Mouse (Mus musculus): ENCODE measurements around the gene Gng12. TPM values are rescaled to one million over a fixed set of nuclear protein-coding genes. Genes with fewer than 3 reads are reported as not detected.

The Gng12 gene
- polyA plus RNA-seq, 1 experiment from 2014 or later = 34.7 TPM

DNA sequence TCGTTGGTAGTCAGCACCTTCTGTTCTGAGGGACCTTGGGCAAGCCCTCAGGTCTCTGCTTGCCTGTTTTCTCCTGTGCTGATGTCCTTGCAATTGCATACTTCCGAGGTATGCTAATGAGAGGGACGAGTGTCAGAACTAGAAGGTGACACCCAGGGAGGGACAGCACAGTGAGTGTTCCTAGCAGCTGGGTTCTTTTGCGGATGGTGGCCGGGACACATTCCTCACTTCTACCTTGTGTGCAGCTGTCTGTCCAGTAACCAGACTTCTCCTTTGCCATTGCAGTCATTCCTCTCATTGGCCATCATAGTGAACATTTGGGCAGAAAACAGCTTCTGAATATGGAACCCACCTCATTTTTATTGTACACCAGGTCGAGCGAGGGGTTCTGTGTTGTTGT, 89.3 kb downstream of the Gng12 start:
- no peak for DNase-seq
- ATAC-seq (ENCODE audit: low FRiP score, low TSS enrichment) = no peak
- no peak overlapping the region for H3K27ac ChIP-seq (replicated peaks; ENCODE audit: low read depth, low read length)
- no peak overlapping the region for H3K9ac ChIP-seq (replicated peaks; ENCODE audit: low read length)
- WGBS = 75% methylated on average over 7 of the region's 7 CpGs
- no peaks in the 10 kb centered on the region for H3K36me3 ChIP-seq (ENCODE audit: control insufficient read depth, insufficient read depth, low read length)
- H3K4me3 ChIP-seq (replicated peaks; ENCODE audit: low read depth, low read length) = no peak overlapping the region
- H3K4me2 ChIP-seq (ENCODE audit: low read length) = no peak overlapping the region
- H3K9me3 ChIP-seq (ENCODE audit: control insufficient read depth, low read length) = no peaks in the 10 kb centered on the region
- no peaks in the 10 kb centered on the region for H3K27me3 ChIP-seq (ENCODE audit: control insufficient read depth, insufficient read depth, low read length)
- no peaks in the 10 kb centered on the region for H3K4me1 ChIP-seq (ENCODE audit: control insufficient read depth, insufficient read depth, low read length)

DNA sequence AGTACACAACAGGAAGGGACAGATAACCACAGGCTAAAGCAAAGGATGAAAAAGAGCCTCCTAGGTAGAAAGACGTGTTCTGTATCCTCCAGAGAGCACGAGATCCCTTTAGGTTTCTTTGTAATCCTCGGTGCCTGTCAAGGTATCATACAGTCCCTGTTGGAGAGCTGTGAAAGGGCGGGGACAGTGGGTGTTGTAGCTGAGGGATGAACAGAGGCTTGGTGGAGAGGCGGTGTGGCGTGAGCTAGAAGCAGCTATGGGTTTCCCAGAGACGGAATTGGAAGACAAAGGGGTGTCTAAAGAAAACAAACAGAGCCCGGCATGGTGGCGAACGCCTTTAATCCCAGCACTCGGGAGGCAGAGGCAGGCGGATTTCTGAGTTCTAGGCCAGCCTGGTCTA, 89.9 kb downstream of the Gng12 start:
- WGBS = 78% methylated on average over 12 of the region's 12 CpGs
- Histone ChIP-seq H3K9me3 (ENCODE audit: control insufficient read depth, low read length) (no peaks in the 10 kb centered on the region), H3K9ac (replicated peaks; ENCODE audit: low read length) (no peak overlapping the region), H3K36me3 (ENCODE audit: control insufficient read depth, insufficient read depth, low read length) (no peaks in the 10 kb centered on the region), H3K4me3 (replicated peaks; ENCODE audit: low read depth, low read length) (no peak overlapping the region), H3K27me3 (ENCODE audit: control insufficient read depth, insufficient read depth, low read length) (no peaks in the 10 kb centered on the region), H3K4me1 (ENCODE audit: control insufficient read depth, insufficient read depth, low read length) (no peaks in the 10 kb centered on the region), H3K27ac (replicated peaks; ENCODE audit: low read depth, low read length) (no peak overlapping the region), H3K4me2 (ENCODE audit: low read length) (no peak overlapping the region)
- no peak for DNase-seq
- no peak for ATAC-seq (ENCODE audit: low FRiP score, low TSS enrichment)

DNA sequence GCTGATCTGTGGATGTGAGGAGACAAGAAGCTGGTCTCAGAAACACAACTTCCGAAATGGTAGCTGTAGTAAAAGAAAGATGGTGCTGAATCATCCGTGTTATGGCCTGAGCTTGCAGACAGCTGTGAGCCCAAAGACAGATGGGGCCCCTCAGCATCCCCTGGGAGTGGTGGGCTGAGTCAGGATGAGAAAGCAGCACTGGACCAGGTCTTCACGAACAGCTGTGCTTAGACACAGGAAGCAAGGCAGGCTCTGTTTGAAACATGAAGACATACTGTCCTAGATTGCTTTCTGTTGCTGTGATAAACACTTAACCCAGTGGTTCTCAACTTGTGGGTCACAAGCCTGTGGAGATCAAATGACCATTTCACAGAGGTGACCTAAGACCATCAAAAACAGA, 91.4 kb downstream of the Gng12 start:
- H3K4me1 ChIP-seq (ENCODE audit: control insufficient read depth, insufficient read depth, low read length) = no peaks in the 10 kb centered on the region
- H3K9ac ChIP-seq (replicated peaks; ENCODE audit: low read length) = no peak overlapping the region
- no peak overlapping the region for H3K4me3 ChIP-seq (replicated peaks; ENCODE audit: low read depth, low read length)
- 84% methylated on average over 3 of the region's 3 CpGs for WGBS
- no peak overlapping the region for H3K4me2 ChIP-seq (ENCODE audit: low read length)
- ATAC-seq (ENCODE audit: low FRiP score, low TSS enrichment) = no peak
- H3K9me3 ChIP-seq (ENCODE audit: control insufficient read depth, low read length) = no peaks in the 10 kb centered on the region
- no peak overlapping the region for H3K27ac ChIP-seq (replicated peaks; ENCODE audit: low read depth, low read length)
- no peaks in the 10 kb centered on the region for H3K36me3 ChIP-seq (ENCODE audit: control insufficient read depth, insufficient read depth, low read length)
- H3K27me3 ChIP-seq (ENCODE audit: control insufficient read depth, insufficient read depth, low read length) = no peaks in the 10 kb centered on the region
- DNase-seq = no peak

DNA sequence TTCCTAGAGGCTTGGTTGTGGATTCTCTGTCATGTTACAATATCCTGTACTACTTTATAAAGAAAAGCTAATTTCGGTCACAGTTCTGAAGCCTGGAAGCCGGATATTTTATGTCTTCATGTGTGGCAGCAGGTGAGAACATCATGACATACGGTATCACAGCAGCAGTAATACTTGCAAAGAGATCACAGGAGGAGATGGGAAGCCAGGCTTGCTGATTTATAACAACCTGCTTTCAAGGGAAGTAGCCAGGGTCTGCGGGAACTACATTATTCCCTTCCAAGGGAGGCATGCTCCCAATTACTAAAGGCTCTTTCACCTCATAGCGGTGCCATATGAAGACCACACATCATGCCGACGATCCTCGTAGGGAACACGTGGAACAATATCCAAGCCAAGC, 92.2 kb downstream of the Gng12 start:
- no peak overlapping the region for H3K4me3 ChIP-seq (replicated peaks; ENCODE audit: low read depth, low read length)
- no peaks in the 10 kb centered on the region for H3K36me3 ChIP-seq (ENCODE audit: control insufficient read depth, insufficient read depth, low read length)
- H3K4me2 ChIP-seq (ENCODE audit: low read length) = no peak overlapping the region
- no peaks in the 10 kb centered on the region for H3K4me1 ChIP-seq (ENCODE audit: control insufficient read depth, insufficient read depth, low read length)
- WGBS = 90% methylated on average over 9 of the region's 9 CpGs
- no peaks in the 10 kb centered on the region for H3K27me3 ChIP-seq (ENCODE audit: control insufficient read depth, insufficient read depth, low read length)
- no peak overlapping the region for H3K27ac ChIP-seq (replicated peaks; ENCODE audit: low read depth, low read length)
- H3K9ac ChIP-seq (replicated peaks; ENCODE audit: low read length) = no peak overlapping the region
- no peaks in the 10 kb centered on the region for H3K9me3 ChIP-seq (ENCODE audit: control insufficient read depth, low read length)
- DNase-seq = no peak
- ATAC-seq (ENCODE audit: low FRiP score, low TSS enrichment) = no peak

DNA sequence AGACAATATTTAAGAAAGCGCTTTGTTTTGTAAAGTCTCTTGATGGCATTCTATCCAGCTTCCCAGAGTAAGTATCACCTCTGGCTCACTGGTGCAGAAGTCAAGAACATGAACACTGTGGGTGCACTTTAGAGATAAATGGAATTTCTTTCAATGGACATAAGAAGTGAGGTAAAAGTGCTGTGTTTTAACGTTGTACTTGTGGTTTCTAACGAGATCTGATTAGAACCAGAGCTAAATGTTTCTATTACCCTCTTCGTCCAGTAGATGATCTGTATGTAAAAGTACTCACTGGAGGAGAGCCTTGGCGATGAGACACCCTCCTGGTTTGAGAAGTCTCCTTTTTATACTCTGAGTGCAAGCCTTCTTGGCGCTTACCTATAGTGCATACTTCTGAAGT, 92.8 kb downstream of the Gng12 start:
- Histone ChIP-seq H3K36me3 (ENCODE audit: control insufficient read depth, insufficient read depth, low read length) (no peaks in the 10 kb centered on the region), H3K9ac (replicated peaks; ENCODE audit: low read length) (no peak overlapping the region), H3K4me3 (replicated peaks; ENCODE audit: low read depth, low read length) (no peak overlapping the region), H3K27me3 (ENCODE audit: control insufficient read depth, insufficient read depth, low read length) (no peaks in the 10 kb centered on the region), H3K4me1 (ENCODE audit: control insufficient read depth, insufficient read depth, low read length) (no peaks in the 10 kb centered on the region), H3K9me3 (ENCODE audit: control insufficient read depth, low read length) (no peaks in the 10 kb centered on the region), H3K27ac (replicated peaks; ENCODE audit: low read depth, low read length) (no peak overlapping the region), H3K4me2 (ENCODE audit: low read length) (no peak overlapping the region)
- DNase-seq = no peak
- no peak for ATAC-seq (ENCODE audit: low FRiP score, low TSS enrichment)
- WGBS = 93% methylated on average over 6 of the region's 6 CpGs

DNA sequence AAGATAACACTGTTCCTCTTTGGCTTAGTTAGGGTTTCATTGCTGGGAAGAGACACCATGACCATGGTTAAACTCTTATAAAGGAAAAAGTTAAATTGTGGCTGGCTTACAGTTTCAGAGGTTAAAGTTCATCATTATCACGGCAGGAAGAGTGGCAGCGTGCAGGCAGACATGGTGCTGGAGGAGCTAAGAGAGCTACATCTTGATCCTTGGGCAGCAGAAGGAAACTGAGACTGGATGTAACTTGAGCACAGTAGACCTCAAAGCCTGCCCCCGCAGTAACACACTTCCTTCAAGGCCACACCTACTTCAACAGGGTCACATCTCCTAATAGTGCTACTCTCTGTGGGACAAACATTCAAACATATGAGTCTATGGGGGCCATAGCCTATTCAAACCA, 93.3 kb downstream of the Gng12 start:
- ATAC-seq (ENCODE audit: low FRiP score, low TSS enrichment) (no peak), DNase-seq (no peak)
- no peaks in the 10 kb centered on the region for H3K27me3 ChIP-seq (ENCODE audit: control insufficient read depth, insufficient read depth, low read length)
- H3K36me3 ChIP-seq (ENCODE audit: control insufficient read depth, insufficient read depth, low read length) = no peaks in the 10 kb centered on the region
- no peak overlapping the region for H3K27ac ChIP-seq (replicated peaks; ENCODE audit: low read depth, low read length)
- H3K4me1 ChIP-seq (ENCODE audit: control insufficient read depth, insufficient read depth, low read length) = no peaks in the 10 kb centered on the region
- no peaks in the 10 kb centered on the region for H3K9me3 ChIP-seq (ENCODE audit: control insufficient read depth, low read length)
- WGBS = 84% methylated on average over 3 of the region's 3 CpGs
- no peak overlapping the region for H3K4me3 ChIP-seq (replicated peaks; ENCODE audit: low read depth, low read length)
- H3K9ac ChIP-seq (replicated peaks; ENCODE audit: low read length) = no peak overlapping the region
- H3K4me2 ChIP-seq (ENCODE audit: low read length) = no peak overlapping the region

DNA sequence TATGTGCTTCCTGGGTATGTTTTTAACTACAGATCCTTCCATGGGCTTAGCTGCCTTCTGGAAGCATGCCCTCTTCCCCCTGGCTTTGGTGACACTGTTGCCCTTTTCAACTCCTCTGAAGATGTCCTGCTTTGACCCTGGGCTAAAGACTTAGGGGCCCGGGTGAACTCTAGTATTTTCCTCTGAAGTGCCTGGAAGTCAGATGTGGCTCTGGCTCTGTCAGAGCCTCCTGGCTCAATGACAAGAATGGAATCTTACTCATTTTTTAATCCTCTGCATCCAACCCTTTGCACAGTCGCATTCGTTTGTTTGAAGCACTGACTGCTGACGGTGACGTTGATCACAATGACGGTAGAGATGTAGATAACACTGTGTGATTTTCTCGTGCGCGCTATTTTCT, 96.0 kb downstream of the Gng12 start:
- H3K9me3 ChIP-seq (ENCODE audit: control insufficient read depth, low read length) = no peaks in the 10 kb centered on the region
- no peaks in the 10 kb centered on the region for H3K4me1 ChIP-seq (ENCODE audit: control insufficient read depth, insufficient read depth, low read length)
- H3K9ac ChIP-seq (replicated peaks; ENCODE audit: low read length) = no peak overlapping the region
- H3K27me3 ChIP-seq (ENCODE audit: control insufficient read depth, insufficient read depth, low read length) = no peaks in the 10 kb centered on the region
- H3K36me3 ChIP-seq (ENCODE audit: control insufficient read depth, insufficient read depth, low read length) = no peaks in the 10 kb centered on the region
- DNase-seq (no peak), ATAC-seq (ENCODE audit: low FRiP score, low TSS enrichment) (no peak)
- H3K4me2 ChIP-seq (ENCODE audit: low read length) = no peak overlapping the region
- H3K4me3 ChIP-seq (replicated peaks; ENCODE audit: low read depth, low read length) = no peak overlapping the region
- H3K27ac ChIP-seq (replicated peaks; ENCODE audit: low read depth, low read length) = no peak overlapping the region
- 86% methylated on average over 9 of the region's 9 CpGs for WGBS

DNA sequence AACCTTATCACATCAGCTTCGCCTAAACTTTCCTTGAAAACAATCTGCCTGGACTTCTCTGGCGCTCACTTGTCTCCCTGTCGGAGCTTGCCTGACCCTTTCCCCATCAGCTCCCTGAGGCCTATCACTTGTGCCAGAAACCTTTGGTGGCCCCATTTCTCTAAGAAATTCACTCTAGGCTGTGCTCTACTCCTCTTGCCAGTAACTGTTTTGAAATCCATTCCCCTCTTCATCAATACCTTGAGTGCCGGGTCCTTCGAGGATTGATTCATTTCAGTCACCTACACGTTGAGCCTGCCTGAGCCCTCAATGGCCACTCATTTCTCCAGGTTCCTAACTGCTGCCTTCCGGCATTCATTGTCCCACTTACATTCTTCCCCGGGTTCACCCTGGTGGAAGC, 96.6 kb downstream of the Gng12 start:
- Histone ChIP-seq H3K9ac (replicated peaks; ENCODE audit: low read length) (no peak overlapping the region), H3K36me3 (ENCODE audit: control insufficient read depth, insufficient read depth, low read length) (no peaks in the 10 kb centered on the region), H3K4me3 (replicated peaks; ENCODE audit: low read depth, low read length) (no peak overlapping the region), H3K27ac (replicated peaks; ENCODE audit: low read depth, low read length) (no peak overlapping the region), H3K9me3 (ENCODE audit: control insufficient read depth, low read length) (no peaks in the 10 kb centered on the region), H3K27me3 (ENCODE audit: control insufficient read depth, insufficient read depth, low read length) (no peaks in the 10 kb centered on the region), H3K4me2 (ENCODE audit: low read length) (no peak overlapping the region), H3K4me1 (ENCODE audit: control insufficient read depth, insufficient read depth, low read length) (no peaks in the 10 kb centered on the region)
- 93% methylated on average over 8 of the region's 8 CpGs for WGBS
- no peak for ATAC-seq (ENCODE audit: low FRiP score, low TSS enrichment)
- DNase-seq = no peak

DNA sequence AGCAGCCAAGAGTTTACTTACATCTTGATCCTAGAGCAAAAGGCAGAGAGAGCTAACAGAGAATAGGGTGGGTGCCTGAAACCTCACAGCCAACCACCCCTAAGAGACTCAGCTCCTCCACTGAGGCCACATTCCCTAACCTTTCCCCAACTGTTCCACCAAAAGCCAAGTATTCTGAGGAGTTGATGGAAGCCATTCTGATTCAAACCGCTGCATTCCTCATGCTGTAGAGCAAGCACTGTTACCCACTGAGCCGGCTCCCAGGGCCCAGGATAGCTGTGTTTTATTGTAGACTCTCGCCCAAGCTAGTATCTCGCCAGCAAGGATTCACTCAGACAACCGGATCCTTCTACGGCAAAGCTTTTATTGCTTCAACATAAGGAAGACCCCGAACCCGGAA, 98.8 kb downstream of the Gng12 start:
- no peak for ATAC-seq (ENCODE audit: low FRiP score, low TSS enrichment)
- H3K36me3 ChIP-seq (ENCODE audit: control insufficient read depth, insufficient read depth, low read length) = no peaks in the 10 kb centered on the region
- no peaks in the 10 kb centered on the region for H3K27me3 ChIP-seq (ENCODE audit: control insufficient read depth, insufficient read depth, low read length)
- H3K4me1 ChIP-seq (ENCODE audit: control insufficient read depth, insufficient read depth, low read length) = no peaks in the 10 kb centered on the region
- no peak overlapping the region for H3K9ac ChIP-seq (replicated peaks; ENCODE audit: low read length)
- 96% methylated on average over 8 of the region's 8 CpGs for WGBS
- H3K9me3 ChIP-seq (ENCODE audit: control insufficient read depth, low read length) = no peaks in the 10 kb centered on the region
- no peak for DNase-seq
- H3K4me3 ChIP-seq (replicated peaks; ENCODE audit: low read depth, low read length) = no peak overlapping the region
- H3K4me2 ChIP-seq (ENCODE audit: low read length) = no peak overlapping the region
- H3K27ac ChIP-seq (replicated peaks; ENCODE audit: low read depth, low read length) = no peak overlapping the region
